Mouse (Mus musculus) intestine, embryonic 14.5 days (tissue): ENCODE measurements around the gene Saa4. TPM values are rescaled to one million over a fixed set of nuclear protein-coding genes. Genes with fewer than 3 reads are reported as not detected.

Experiments used
- ATAC-seq: fragments of 200-750 bp; cut with Nextera tagmentation; replicated peaks from 2 replicates; pipeline ENCODE4 v1.8.0; 2017; ENCODE audit warnings: low read depth, moderate number of reproducible peaks, moderate TSS enrichment, moderate library complexity; ENCODE audit not compliant: low FRiP score, low TSS enrichment
- DNase-seq: peaks from one replicate; pipeline ENCODE4 v3.0.0-alpha.2; 2018; ENCODE audit warnings: low spot score
- H3K27ac ChIP-seq: fragments of 300-500 bp; sonication (generic); 2 replicates; pipeline ENCODE4 v1.5.1; 2014; ENCODE audit warnings: low read depth, mild to moderate bottlenecking, control low read depth
- H3K27me3 ChIP-seq: fragments of 300-500 bp; sonication (generic); replicated peaks from 2 replicates; pipeline ENCODE4 v1.6.1; 2014; ENCODE audit warnings: low read length, control low read depth; ENCODE audit not compliant: control insufficient read depth, insufficient read depth
- H3K36me3 ChIP-seq: fragments of 300-500 bp; sonication (generic); 2 replicates; pipeline ENCODE4 v1.6.1; 2014; ENCODE audit warnings: low read length, control low read depth; ENCODE audit not compliant: control insufficient read depth, insufficient read depth
- H3K4me1 ChIP-seq: fragments of 300-500 bp; sonication (generic); replicated peaks from 2 replicates; pipeline ENCODE4 v1.6.1; 2014; ENCODE audit warnings: low read length, control low read depth, mixed read lengths; ENCODE audit not compliant: control insufficient read depth, insufficient read depth
- H3K4me2 ChIP-seq: fragments of 300-500 bp; sonication (generic); 2 replicates; pipeline ENCODE4 v1.6.1; 2014; ENCODE audit warnings: low read length
- H3K4me3 ChIP-seq: fragments of 300-500 bp; sonication (generic); 2 replicates; pipeline ENCODE4 v1.5.1; 2014; ENCODE audit warnings: low read depth, low read length, control low read depth, mixed read lengths
- H3K9ac ChIP-seq: fragments of 300-500 bp; sonication (generic); 2 replicates; pipeline ENCODE4 v1.6.1; 2014; ENCODE audit warnings: mild to moderate bottlenecking, low read length
- H3K9me3 ChIP-seq: fragments of 300-500 bp; sonication (generic); 2 replicates; pipeline ENCODE4 v1.6.1; 2016; ENCODE audit warnings: low read length, control low read depth; ENCODE audit not compliant: control insufficient read depth
- WGBS: fragments of 180-500 bp; shearing (Covaris S2); extraction: QIAGEN DNeasy Blood & Tissue Kit; methylation state at CpG from one replicate; pipeline ENCODE4 v1.1.7; 2014; 5-methylcytosine and 5-hydroxymethylcytosine counted together
- polyA plus RNA-seq: library from polyadenylated mRNA; unstranded; fragments of >200 nt; fragmentation: Nextera tagmentation; extraction: Ambion mirVana; gene quantifications from 2 replicates; pipeline ENCODE4 v1.2.1, GENCODE M21; 2014

Saa4 gene
- not detected in 2 replicates for polyA plus RNA-seq

DNA sequence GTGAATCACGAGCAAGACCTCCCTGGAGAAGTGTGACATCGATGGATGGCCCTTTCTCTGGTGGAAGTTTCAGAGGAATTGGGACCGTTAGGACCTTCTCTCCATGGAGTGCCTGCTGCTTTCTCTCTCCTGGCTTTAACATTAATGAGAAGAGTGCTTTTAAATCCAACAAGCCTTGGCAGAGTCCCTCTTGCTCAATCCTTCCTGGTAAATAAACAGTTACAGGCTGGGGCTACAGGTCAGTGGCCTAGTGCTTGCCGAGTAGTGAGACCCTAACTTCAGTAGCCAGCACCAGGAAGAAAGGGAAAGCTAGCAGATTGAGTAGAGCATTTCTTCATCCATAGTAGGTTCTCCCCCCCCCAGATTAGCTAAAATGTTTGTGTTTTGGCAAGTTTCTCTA, at the start of gene Saa4:
Gene Saa4, minus strand, starts transcription at position 146 of the 400 bp plus-strand sequence.
- H3K9ac ChIP-seq, result no peak within 1 kb of the TSS
- no peaks in the 10 kb centered on the region for H3K4me1 ChIP-seq
- no peak within 1 kb of the TSS for H3K4me3 ChIP-seq
- no peaks in the 10 kb centered on the region for H3K9me3 ChIP-seq
- H3K27me3 ChIP-seq, result no peaks in the 10 kb centered on the region
- WGBS, result 81% methylated on average over 4 of the region's 4 CpGs
- H3K27ac ChIP-seq, result no peak within 1 kb of the TSS
- no peak within 1 kb of the TSS for H3K4me2 ChIP-seq
- ATAC-seq, result no peak
- no peaks in the 10 kb centered on the region for H3K36me3 ChIP-seq
- no peak for DNase-seq

DNA sequence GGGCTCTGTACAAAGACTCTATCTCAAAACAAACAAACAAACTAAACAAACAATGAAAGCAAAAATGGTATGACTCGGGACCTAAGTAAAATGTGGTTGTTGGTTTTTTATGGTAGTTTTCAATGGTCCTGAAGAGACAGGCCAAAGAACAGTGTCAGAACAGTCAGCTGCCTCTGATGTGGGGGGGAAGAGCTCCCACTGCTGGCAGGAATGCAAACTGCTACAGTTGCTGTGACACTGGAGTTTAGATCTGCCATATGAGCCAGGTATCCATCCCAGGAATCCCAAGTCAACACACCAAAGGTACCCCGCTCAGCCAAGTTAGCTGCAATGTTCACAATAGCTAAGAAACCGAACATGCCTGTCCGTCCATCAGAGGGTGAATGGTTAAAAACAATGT, 38.3 kb upstream of the Saa4 start:
- H3K4me3 ChIP-seq, result no peak overlapping the region
- WGBS, result 58% methylated on average over 4 of the region's 4 CpGs
- H3K4me2 ChIP-seq, result no peak overlapping the region
- H3K27ac ChIP-seq, result no peak overlapping the region
- no peaks in the 10 kb centered on the region for H3K4me1 ChIP-seq
- no peaks in the 10 kb centered on the region for H3K27me3 ChIP-seq
- H3K9me3 ChIP-seq, result no peaks in the 10 kb centered on the region
- peaks cover 78% of the 10 kb centered on the region for H3K36me3 ChIP-seq
- ATAC-seq (0 out of 2 replicates have a peak, but pooled peaks have one; percentile 12), DNase-seq (peak; percentile 91)
- no peak overlapping the region for H3K9ac ChIP-seq

DNA sequence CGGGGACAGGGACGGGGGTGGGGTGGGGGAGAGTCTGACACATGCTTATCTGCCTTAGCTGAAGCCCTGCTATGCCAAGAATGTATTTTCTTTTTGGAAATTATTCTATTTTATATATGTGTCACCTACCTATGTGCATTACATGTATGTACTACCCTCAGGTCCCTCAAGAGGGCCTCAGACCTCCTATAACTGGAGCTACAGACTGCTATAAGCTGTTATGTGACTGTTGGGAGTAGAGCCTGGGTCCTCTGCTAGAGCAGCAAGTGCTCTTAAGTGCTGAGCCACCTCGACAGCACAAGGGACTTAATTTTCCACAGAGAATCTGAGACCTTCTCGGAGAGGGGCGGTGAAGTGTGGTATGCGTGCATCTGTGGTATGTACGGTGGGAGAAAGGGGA, 36.0 kb upstream of the Saa4 start:
- WGBS, result 90% methylated on average over 7 of the region's 7 CpGs
- peaks cover 65% of the 10 kb centered on the region for H3K36me3 ChIP-seq
- no peaks in the 10 kb centered on the region for H3K9me3 ChIP-seq
- H3K27me3 ChIP-seq, result no peaks in the 10 kb centered on the region
- H3K4me3 ChIP-seq, result no peak overlapping the region
- H3K4me2 ChIP-seq, result no peak overlapping the region
- H3K9ac ChIP-seq, result no peak overlapping the region
- no peak; the same call in 1 of the 2 replicates for ATAC-seq
- H3K4me1 ChIP-seq, result no peaks in the 10 kb centered on the region
- DNase-seq, result no peak
- no peak overlapping the region for H3K27ac ChIP-seq

DNA sequence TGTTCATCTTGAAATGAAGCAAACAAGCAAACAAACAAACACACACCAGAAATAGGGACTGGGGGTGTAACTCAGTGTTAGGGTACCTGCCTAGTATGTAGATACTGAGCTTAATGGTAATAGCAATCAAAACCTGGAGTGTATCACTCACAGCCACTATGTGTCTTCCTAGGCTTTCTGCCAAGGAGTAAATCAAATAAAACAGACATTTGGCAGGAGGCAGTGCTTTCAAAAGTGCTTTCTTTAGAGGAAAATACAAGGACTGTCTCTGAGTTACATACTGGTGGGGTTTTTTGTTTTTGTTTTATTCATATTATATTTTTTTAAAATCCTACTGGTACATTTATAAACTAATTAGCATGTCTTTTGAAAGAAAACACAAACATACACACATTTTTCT, 35.0 kb upstream of the Saa4 start:
- no peak overlapping the region for H3K27ac ChIP-seq
- no peak for ATAC-seq

DNA sequence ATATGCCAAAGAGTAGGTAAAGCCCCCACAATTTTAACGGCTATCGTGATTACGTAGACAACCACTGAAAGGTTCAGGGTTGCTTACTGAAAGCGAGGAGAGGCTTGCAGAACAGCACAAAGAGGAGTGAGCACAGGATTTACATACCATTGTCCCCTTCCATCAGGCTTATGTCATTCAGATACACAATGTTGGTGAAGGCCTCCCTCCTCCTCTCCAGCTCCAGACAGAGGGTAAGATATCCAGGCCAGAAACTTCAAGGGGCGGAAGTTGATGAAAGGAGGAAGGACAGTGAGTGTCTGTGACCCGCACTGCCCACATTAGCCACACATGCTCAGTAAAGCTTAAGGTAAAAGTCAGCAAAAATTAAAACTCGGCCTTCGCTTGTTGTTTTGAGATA, 32.3 kb upstream of the Saa4 start:
- no peaks in the 10 kb centered on the region for H3K27me3 ChIP-seq
- no peak overlapping the region for H3K27ac ChIP-seq
- H3K9ac ChIP-seq, result no peak overlapping the region
- peaks cover 74% of the 10 kb centered on the region for H3K36me3 ChIP-seq
- H3K9me3 ChIP-seq, result no peaks in the 10 kb centered on the region
- ATAC-seq (no peak), DNase-seq (no peak)
- no peaks in the 10 kb centered on the region for H3K4me1 ChIP-seq
- H3K4me3 ChIP-seq, result no peak overlapping the region
- H3K4me2 ChIP-seq, result no peak overlapping the region
- 94% methylated on average over 8 of the region's 8 CpGs for WGBS

More for the DNA sequence above, 35.0 kb upstream of the Saa4 start:
- Histone ChIP-seq H3K4me3 (no peak overlapping the region), H3K36me3 (peaks cover 65% of the 10 kb centered on the region), H3K4me2 (no peak overlapping the region), H3K27me3 (no peaks in the 10 kb centered on the region), H3K9me3 (no peaks in the 10 kb centered on the region), H3K9ac (no peak overlapping the region), H3K4me1 (no peaks in the 10 kb centered on the region)
- DNase-seq, result no peak

DNA sequence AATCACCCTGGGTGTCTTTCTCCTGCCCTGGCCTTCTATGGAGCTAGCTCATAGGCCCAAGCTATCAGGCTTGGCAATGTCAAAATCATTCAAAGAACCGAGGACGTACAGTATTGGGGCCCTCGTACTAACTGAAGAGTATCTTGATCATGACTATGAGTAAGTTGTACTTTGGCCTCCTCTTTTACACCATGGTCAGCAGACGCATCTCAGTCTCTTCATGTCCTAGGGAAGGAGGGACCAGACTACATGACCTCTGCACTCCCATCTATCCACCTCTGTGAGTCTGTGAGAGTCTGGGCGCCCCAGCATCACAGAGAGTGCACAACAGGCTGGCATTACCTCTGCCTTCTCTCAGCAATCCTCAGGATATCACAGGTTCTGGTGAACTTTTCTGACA, 30.2 kb upstream of the Saa4 start:
- 91% methylated on average over 5 of the region's 5 CpGs for WGBS
- Histone ChIP-seq H3K9me3 (no peaks in the 10 kb centered on the region), H3K4me3 (no peak overlapping the region), H3K9ac (no peak overlapping the region), H3K4me2 (no peak overlapping the region), H3K4me1 (no peaks in the 10 kb centered on the region), H3K36me3 (peaks cover 59% of the 10 kb centered on the region), H3K27me3 (no peaks in the 10 kb centered on the region), H3K27ac (no peak overlapping the region)
- DNase-seq (no peak), ATAC-seq (no peak)

DNA sequence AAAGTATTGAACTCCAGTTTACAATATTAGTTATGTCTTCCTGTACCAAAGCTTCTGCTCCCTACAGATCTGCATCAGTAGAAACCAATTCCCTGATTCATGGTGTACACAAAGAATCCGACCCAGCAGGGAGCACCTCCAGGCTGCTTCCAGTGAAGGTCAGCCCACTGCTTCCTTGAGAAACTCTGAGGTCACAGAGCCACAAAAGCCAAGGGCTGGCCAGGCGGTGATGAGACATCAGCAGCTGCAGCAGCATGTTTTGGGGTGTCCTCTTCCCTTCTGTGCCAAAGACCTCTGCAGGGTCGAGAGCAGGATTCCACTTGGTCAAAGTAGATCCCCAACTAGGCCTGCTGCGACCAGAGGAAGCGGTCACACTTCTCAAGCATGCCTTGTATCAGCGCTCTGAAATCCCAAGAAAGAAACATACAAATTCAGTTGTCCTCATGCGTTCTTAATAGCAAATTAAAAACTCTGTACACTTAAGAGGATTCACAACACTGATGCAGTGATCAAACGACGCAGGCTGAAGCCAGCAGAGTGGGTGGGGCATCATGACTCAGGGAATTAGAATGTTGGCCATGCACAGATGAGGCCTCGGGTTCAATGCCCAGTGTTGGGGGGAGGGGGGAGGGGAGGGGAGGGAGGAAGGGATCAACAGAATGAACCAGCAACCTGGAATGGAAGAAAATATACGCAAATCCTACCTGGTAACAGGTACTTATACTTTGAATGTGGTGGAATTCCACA, 28.8 kb upstream of the Saa4 start:
- H3K9ac ChIP-seq, result no peak overlapping the region
- no peak for DNase-seq
- 74% methylated on average over 11 of the region's 11 CpGs for WGBS
- no peaks in the 10 kb centered on the region for H3K27me3 ChIP-seq
- no peak overlapping the region for H3K27ac ChIP-seq
- H3K4me3 ChIP-seq, result no peak overlapping the region
- H3K4me1 ChIP-seq, result no peaks in the 10 kb centered on the region
- H3K9me3 ChIP-seq, result no peaks in the 10 kb centered on the region
- H3K36me3 ChIP-seq, result peaks cover 52% of the 10 kb centered on the region
- ATAC-seq, result no peak
- H3K4me2 ChIP-seq, result no peak overlapping the region

DNA sequence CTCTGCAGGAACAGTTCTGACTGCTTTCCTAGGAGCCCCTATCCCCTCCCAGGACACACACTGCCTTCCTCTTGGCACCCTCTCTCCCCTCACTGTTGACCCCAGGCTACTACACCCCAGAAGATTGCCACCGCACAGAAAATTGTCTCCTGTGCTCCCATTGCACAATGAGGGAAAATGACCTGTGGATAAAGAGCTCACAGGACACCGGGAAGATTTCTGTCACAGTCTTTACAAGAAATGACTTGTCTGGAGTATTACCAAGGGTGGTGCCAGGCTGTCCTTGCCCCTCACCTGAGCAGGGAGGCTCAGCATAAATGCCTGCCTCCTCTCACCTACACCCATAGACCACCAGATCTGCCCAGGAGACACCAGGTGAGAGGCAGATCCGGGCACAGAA, 19.1 kb upstream of the Saa4 start, which contains the start of gene Saa2:
Gene Saa2, plus strand, starts transcription at position 301 of the 400 bp plus-strand sequence.
- 56% methylated on average over 3 of the region's 3 CpGs for WGBS
- H3K9me3 ChIP-seq, result no peaks in the 10 kb centered on the region
- H3K36me3 ChIP-seq, result no peaks in the 10 kb centered on the region
- H3K27ac ChIP-seq, result no peak within 1 kb of the TSS
- H3K4me3 ChIP-seq, result no peak within 1 kb of the TSS
- no peak for DNase-seq
- ATAC-seq, result no peak
- H3K9ac ChIP-seq, result no peak within 1 kb of the TSS
- H3K4me1 ChIP-seq, result peaks cover 4% of the 10 kb centered on the region; the same call in 1 of the 2 replicates
- H3K4me2 ChIP-seq, result no peak within 1 kb of the TSS
- no peaks in the 10 kb centered on the region for H3K27me3 ChIP-seq

DNA sequence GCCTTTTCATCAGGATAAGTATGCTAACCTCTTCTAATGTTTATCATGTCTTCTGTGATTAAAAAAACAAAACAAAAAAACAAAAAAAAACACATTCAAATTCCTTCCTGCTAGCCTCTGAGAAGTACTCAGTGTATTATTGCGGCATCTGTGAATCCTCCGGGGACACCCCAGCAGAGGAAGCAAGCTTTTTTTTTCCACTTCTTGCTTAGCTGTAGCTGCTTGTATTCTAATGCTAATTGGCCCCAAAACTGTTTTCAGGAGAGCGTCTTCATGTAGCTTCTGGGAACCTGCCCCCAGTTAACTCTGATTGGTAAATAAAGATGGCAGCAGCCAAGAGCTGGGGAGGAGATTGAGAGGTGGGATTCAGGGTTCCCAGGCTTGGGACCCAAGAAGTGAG, 16.1 kb upstream of the Saa4 start:
- no peak overlapping the region for H3K4me3 ChIP-seq
- H3K9ac ChIP-seq, result no peak overlapping the region
- no peak overlapping the region for H3K4me2 ChIP-seq
- no peaks in the 10 kb centered on the region for H3K36me3 ChIP-seq
- DNase-seq, result no peak
- ATAC-seq, result no peak
- H3K27me3 ChIP-seq, result no peaks in the 10 kb centered on the region
- H3K27ac ChIP-seq, result no peak overlapping the region
- H3K9me3 ChIP-seq, result no peaks in the 10 kb centered on the region
- peaks cover 4% of the 10 kb centered on the region; the same call in 1 of the 2 replicates for H3K4me1 ChIP-seq
- 73% methylated on average over 3 of the region's 3 CpGs for WGBS
